Mouse (Mus musculus) hindbrain, postnatal 0 days (tissue): ENCODE results near the gene Crebbp. TPM values are rescaled to one million over a fixed set of nuclear protein-coding genes. Genes with fewer than 3 reads are reported as not detected.
"Not testable (repeated sequence)": the region's sequence is repeated elsewhere in the genome, so short reads cannot be mapped to it uniquely, and the experiment has no call there.

Experiments
- ATAC-seq: fragments of 200-750 bp; cut with Nextera tagmentation; 2 replicates; pipeline ENCODE4 v1.8.0; 2017; ENCODE audit warnings: mild to moderate bottlenecking, moderate TSS enrichment, moderate library complexity
- DNase-seq: peaks from one replicate; pipeline ENCODE4 v3.0.0-alpha.2; 2015; ENCODE audit warnings: low spot score
- H3K27ac ChIP-seq: fragments of 300-500 bp; sonication (generic); 2 replicates; pipeline ENCODE4 v1.5.1; 2014; ENCODE audit warnings: mild to moderate bottlenecking
- H3K27me3 ChIP-seq: fragments of 300-500 bp; sonication (generic); 2 replicates; pipeline ENCODE4 v1.6.1; 2014; ENCODE audit warnings: low read length, mixed read lengths; ENCODE audit not compliant: insufficient read depth
- H3K36me3 ChIP-seq: fragments of 300-500 bp; sonication (generic); 2 replicates; pipeline ENCODE4 v1.6.1; 2014; ENCODE audit warnings: low read length, mixed read lengths; ENCODE audit not compliant: insufficient read depth
- H3K4me1 ChIP-seq: fragments of 300-500 bp; sonication (generic); 2 replicates; pipeline ENCODE4 v1.6.1; 2014; ENCODE audit warnings: antibody characterized with exemption, low read length, mixed read lengths; ENCODE audit not compliant: insufficient read depth
- H3K4me2 ChIP-seq: fragments of 300-500 bp; sonication (generic); 2 replicates; pipeline ENCODE4 v1.6.1; 2014; ENCODE audit warnings: low read depth, mild to moderate bottlenecking, low read length, moderate library complexity, mixed read lengths
- H3K4me3 ChIP-seq: fragments of 300-500 bp; sonication (generic); 2 replicates; pipeline ENCODE4 v1.5.1; 2014; ENCODE audit warnings: low read length
- H3K9ac ChIP-seq: fragments of 300-500 bp; sonication (generic); replicated peaks from 2 replicates; pipeline ENCODE4 v1.6.1; 2014; ENCODE audit warnings: mild to moderate bottlenecking, low read length, moderate library complexity, mixed read lengths
- H3K9me3 ChIP-seq: fragments of 300-500 bp; sonication (generic); 2 replicates; pipeline ENCODE4 v1.6.1; 2016; ENCODE audit warnings: low read length, mixed read lengths
- CTCF ChIP-seq: IDR thresholded peaks from 2 replicates; pipeline ENCODE4 v1.5.1; 2016; ENCODE audit warnings: antibody characterized with exemption, control low read depth, low read depth
- WGBS: fragments of 180-500 bp; shearing (Covaris S2); extraction: QIAGEN DNeasy Blood & Tissue Kit; methylation state at CpG from one replicate; pipeline ENCODE4 v1.1.7; 2014; 5-methylcytosine and 5-hydroxymethylcytosine counted together
- polyA plus RNA-seq: library from polyadenylated mRNA; unstranded; fragments of >200 nt; fragmentation: Nextera tagmentation; extraction: Ambion mirVana; gene quantifications from 2 replicates; pipeline ENCODE4 v1.2.1, GENCODE M21; 2015
- total RNA-seq: library from RNA; depleted of rRNA; stranded (reverse); fragments of >200 nt; gene quantifications from 2 replicates; pipeline ENCODE4 v1.2.3, GENCODE M21; 2014

Crebbp gene
- total and polyA plus RNA-seq, 2 experiments from 2014 or later, result 28.3 to 61.6 TPM

DNA sequence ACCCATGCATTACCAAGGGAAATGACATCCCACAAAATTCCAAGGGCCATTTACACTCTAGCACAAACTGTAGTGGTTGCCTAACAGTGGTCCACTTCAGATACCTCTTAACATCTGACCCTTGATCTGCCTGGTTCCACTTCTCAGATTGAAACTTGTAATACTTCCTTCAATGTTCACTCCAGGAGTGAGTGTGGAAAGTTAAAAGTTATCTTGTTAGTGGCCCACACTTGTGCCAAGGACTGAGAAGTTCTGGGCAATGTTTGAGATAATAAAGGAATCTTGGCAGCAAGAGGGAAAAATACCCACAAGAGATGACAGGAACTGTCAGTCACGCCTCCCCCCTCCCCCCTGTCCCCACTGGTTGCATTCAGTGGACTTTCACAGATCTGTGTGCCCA, 134.1 kb downstream of the Crebbp start:
- Histone ChIP-seq H3K27me3 (no peaks in the 10 kb centered on the region), H3K27ac (no peak overlapping the region), H3K4me3 (no peak overlapping the region), H3K9ac (no peak overlapping the region), H3K36me3 (peaks cover 8% of the 10 kb centered on the region), H3K4me1 (peaks cover 3% of the 10 kb centered on the region; the same call in 1 of the 2 replicates), H3K9me3 (no peaks in the 10 kb centered on the region), H3K4me2 (no peak overlapping the region)
- WGBS, result 79% methylated on average over 1 of the region's 1 CpGs
- DNase-seq (no peak), ATAC-seq (no peak)
- TF ChIP-seq CTCF, result no peak

DNA sequence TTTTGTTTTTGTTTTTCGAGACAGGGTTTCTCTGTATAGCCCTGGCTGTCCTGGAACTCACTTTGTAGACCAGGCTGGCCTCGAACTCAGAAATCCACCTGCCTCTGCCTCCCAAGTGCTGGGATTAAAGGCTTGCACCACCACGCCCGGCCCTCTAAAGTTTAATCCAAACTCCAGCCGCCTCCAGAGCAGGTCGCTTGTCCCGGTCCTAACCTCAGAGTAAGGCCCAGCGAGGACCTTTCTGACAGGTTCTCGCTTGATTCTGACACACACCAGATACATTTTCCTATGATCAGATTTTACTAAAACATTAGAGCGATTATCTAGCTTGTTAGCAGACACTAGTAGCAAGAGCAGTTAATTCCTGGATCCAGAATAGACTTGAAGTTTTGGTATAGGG, 135.5 kb downstream of the Crebbp start:
- Histone ChIP-seq H3K4me2 (peak overlapping the region; percentile 83), H3K9ac (peak overlapping the region; percentile 87; the same call in 1 of the 2 replicates)
- DNase-seq, ATAC-seq, H3K9me3 ChIP-seq, H3K27me3 ChIP-seq, H3K4me1 ChIP-seq, H3K4me3 ChIP-seq, H3K36me3 ChIP-seq, H3K27ac ChIP-seq: not testable (repeated sequence)
- 78% methylated on average over 10 of the region's 10 CpGs for WGBS

DNA sequence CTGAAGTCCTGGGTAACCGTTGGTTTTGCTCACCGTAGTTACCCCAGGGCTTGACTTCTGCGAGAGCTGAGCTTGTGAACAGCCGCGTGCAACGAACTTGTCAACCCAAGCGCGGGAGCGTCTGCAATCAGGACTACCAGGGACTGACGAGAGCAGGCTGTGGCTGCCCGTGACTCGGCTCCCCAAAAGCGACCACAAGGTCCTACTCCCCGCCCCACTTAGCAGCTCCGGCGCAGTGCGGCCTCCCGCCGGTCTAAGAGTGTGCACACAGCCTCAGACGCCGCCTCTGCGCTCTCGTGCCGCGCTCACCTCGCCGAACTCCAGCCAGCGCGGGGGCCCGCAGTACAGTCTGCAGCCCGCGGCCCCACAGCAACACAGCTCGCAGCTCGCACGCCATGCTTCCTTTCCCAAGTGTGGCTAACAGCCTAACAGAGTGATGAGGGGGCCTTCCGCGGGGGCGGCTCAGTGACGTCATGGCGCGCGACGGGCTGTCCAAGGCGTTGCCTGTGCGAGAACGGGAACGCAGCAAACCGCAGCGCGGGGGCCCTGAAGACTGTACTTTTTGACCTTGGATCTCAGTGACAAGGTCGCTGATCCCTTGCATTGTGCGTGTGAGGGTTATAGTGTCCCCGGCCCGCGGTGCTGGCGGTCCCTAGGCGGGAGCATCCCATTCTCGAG, 136.3 kb downstream of the Crebbp start, which contains the start of gene Trap1:
Gene Trap1 (minus strand): TSS at position 444 of the 678 bp plus-strand sequence.
- ATAC-seq, result peak; percentile 98
- Histone ChIP-seq H3K4me2 (peak within 1 kb of the TSS; percentile 83), H3K27me3 (no peaks in the 10 kb centered on the region), H3K4me1 (peaks cover 3% of the 10 kb centered on the region; the same call in 1 of the 2 replicates), H3K27ac (peak within 1 kb of the TSS; percentile 89), H3K9me3 (no peaks in the 10 kb centered on the region), H3K36me3 (no peaks in the 10 kb centered on the region), H3K9ac (peak within 1 kb of the TSS; percentile 87), H3K4me3 (peak within 1 kb of the TSS; percentile 85)
- TF ChIP-seq CTCF, result no peak
- under 1% methylated on average over 58 of the region's 58 CpGs for WGBS
- DNase-seq, result peak; percentile 92

DNA sequence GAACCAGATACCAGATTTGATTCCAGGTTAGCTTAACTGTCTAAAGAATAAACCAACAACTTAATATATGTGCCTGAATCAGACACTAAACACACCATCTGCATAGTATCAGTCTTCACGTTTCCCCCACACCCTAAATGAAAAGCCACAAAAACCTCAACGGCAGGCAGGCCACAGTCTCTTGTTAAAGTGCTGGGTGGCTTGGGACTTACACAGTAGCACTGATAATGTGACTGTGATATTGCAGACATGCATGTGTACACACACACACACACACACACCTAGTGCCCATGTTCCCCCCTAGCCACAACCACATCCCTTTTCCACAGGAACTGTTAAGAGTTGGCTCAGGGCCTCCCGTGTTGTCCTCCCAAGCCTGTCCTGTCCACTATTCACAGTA, 139.0 kb downstream of the Crebbp start:
- H3K36me3 ChIP-seq, result no peaks in the 10 kb centered on the region
- H3K4me3 ChIP-seq, result no peak overlapping the region
- H3K9me3 ChIP-seq, result no peaks in the 10 kb centered on the region
- no peak overlapping the region for H3K4me2 ChIP-seq
- H3K4me1 ChIP-seq, result peaks cover 3% of the 10 kb centered on the region; the same call in 1 of the 2 replicates
- WGBS, result 86% methylated on average over 3 of the region's 3 CpGs
- H3K27me3 ChIP-seq, result no peaks in the 10 kb centered on the region
- DNase-seq (no peak), ATAC-seq (no peak)
- no peak overlapping the region for H3K27ac ChIP-seq
- TF ChIP-seq CTCF, result no peak
- H3K9ac ChIP-seq, result no peak overlapping the region

DNA sequence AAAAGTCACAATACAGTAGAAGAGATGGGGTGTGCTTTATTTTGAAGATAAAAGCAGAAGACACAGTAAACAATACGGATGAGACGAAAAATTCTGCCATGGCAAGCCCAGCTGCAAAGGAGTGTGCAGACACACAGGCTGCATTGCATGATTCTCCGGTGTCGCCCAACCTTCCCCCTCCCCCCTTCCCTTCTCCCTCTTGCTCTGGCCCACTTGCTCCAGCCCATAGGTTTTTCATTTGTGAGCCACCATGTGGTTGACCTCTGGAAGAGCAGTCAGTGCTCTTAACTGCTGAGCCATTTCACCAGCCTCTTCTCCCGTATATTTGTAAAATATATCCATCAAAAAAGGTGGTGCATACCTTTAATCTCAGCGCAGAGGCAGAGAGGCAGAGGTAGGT, 139.5 kb downstream of the Crebbp start:
- H3K4me3 ChIP-seq, result no peak overlapping the region
- 76% methylated on average over 6 of the region's 6 CpGs for WGBS
- H3K27me3 ChIP-seq, result no peaks in the 10 kb centered on the region
- H3K27ac ChIP-seq, result no peak overlapping the region
- H3K9me3 ChIP-seq, result no peaks in the 10 kb centered on the region
- H3K9ac ChIP-seq, result no peak overlapping the region
- no peak overlapping the region for H3K4me2 ChIP-seq
- H3K4me1 ChIP-seq, result peaks cover 3% of the 10 kb centered on the region; the same call in 1 of the 2 replicates
- no peak for ATAC-seq
- no peaks in the 10 kb centered on the region for H3K36me3 ChIP-seq
- peak; percentile 39 for TF ChIP-seq CTCF
- no peak for DNase-seq

DNA sequence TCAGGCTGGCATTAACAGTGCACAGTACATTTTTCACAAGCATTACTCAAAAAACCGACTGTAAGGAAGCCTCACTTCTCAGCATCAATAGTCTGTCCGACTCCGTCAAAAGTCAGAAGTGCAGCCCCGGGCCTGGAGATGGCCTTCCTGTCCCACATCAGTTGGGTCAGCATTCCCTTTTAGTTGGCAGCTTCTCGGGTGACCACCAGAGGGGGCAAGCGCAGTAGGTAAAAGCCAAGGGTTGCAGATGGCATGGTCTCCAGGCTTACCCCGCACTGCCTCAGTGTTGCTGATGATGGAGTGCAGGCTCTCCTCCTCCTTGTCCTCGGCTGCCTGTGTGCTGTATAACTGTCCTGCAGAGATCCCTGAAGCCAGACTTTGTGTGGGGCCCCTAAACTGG, 145.2 kb downstream of the Crebbp start:
- Histone ChIP-seq H3K4me1 (no peaks in the 10 kb centered on the region), H3K4me3 (no peak overlapping the region), H3K9me3 (no peaks in the 10 kb centered on the region), H3K9ac (no peak overlapping the region), H3K27ac (no peak overlapping the region), H3K4me2 (no peak overlapping the region), H3K36me3 (peaks cover 36% of the 10 kb centered on the region), H3K27me3 (no peaks in the 10 kb centered on the region)
- ATAC-seq, result peak; percentile 62
- WGBS, result 57% methylated on average over 8 of the region's 8 CpGs
- DNase-seq, result peak; percentile 59
- peak; percentile 79 for TF ChIP-seq CTCF

DNA sequence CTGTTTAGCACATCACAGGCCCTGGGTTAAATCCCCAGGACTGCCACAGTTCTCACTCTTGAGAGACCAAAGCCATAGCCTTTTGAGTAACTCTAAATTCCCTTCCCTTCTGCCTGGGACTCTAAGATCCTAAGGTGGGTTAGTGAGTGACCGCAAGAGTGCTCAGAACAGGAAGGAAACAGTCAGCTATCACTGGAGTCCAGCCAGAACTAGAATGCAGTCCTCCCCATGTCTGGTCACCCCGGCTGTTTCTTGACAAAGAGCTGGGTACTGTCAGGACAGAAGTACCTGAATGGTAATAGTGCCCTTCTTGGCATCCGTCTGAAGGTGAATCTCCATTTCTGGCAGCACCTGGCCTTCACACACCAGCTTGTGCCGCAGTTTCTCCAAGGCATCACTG, 148.9 kb downstream of the Crebbp start:
- Histone ChIP-seq H3K4me2 (no peak overlapping the region), H3K4me1 (no peaks in the 10 kb centered on the region), H3K9ac (no peak overlapping the region), H3K4me3 (no peak overlapping the region), H3K27me3 (no peaks in the 10 kb centered on the region), H3K9me3 (no peaks in the 10 kb centered on the region), H3K27ac (no peak overlapping the region), H3K36me3 (peaks cover 66% of the 10 kb centered on the region)
- no peak for TF ChIP-seq CTCF
- ATAC-seq, result no peak
- WGBS, result 94% methylated on average over 4 of the region's 4 CpGs
- DNase-seq, result no peak
